Mouse (Mus musculus): ENCODE measurements around the gene Rab40b.
"Not testable (repeated sequence)": the region's sequence is repeated elsewhere in the genome, so short reads cannot be mapped to it uniquely, and the experiment has no call there.

Rab40b gene

GRCm38 (mm10) chr11:121367170-121367707 is 20.8 kb downstream of the Rab40b start:
- DNase-seq, result no peak

- peak; percentile 21 to 24 for DNase-seq
Observed at GRCm38 (mm10) chr11:121362212-121362611, 25.8 kb downstream of the Rab40b start.

GRCm38 (mm10) chr11:121354091-121354707 is 33.9 kb downstream of the Rab40b start, which contains the start of gene Wdr45b:
Gene Wdr45b (minus strand): TSS chr11:121354445.
- DNase-seq, result peak; percentile 96 to 97

DNA sequence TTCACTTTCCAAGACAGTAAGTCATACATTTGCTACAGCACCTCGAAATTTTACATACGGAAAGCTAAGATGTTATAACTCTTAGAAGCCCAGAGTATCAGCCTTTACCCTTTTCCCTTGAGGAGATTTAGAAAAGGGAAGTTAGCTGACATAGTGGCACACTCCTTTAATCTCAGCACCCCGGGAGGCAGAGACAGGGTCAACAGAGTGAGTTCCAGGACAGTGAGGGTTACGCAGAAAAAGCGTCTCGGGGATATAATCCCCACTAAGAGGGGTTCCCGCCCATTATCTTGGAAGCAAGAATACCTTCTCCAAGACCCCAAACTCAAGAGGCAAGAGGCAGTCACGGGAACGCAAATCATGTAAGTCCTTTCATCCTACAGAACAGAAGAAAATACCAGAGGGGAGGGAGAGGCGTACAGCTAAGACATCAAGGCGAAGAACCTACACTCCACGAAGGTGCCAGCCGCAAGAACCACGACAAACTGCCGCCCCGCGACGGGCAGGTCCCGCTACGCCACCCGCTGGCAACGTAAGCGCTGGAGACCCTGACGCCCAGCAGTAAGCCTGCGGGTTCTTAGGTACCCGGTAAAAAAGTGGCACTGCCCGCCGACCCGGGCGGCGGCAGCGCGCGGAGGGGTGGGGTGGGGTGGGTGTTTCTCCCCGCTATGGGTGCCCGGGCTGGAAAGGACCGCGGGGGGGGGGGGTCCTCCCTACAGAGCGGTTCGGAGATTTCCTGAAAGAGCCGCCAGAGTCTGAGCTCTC is 34.5 kb downstream of the Rab40b start:
- peak; percentile 35 to 61 for DNase-seq

DNA sequence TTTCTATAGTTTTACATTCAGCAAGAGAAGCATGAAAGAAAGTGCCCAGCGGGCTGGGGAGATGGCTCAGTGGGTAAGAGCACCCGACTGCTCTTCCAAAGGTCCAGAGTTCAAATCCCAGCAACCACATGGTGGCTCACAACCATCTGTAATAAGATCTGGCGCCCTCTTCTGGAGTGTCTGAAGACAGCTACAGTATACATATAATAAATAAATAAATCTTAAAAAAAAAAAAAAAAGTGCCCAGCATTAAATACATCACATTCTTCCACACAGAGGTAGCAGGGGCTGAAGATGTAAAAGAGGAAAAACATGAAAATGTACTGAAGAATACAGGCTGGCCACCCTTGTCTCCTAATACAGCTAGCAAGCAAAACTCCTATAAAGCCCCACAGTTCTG is 39.3 kb downstream of the Rab40b start:
- DNase-seq, result not testable (repeated sequence)

GRCm38 (mm10) chr11:121348166-121348565 is 39.9 kb downstream of the Rab40b start:
- no peak for DNase-seq

DNA sequence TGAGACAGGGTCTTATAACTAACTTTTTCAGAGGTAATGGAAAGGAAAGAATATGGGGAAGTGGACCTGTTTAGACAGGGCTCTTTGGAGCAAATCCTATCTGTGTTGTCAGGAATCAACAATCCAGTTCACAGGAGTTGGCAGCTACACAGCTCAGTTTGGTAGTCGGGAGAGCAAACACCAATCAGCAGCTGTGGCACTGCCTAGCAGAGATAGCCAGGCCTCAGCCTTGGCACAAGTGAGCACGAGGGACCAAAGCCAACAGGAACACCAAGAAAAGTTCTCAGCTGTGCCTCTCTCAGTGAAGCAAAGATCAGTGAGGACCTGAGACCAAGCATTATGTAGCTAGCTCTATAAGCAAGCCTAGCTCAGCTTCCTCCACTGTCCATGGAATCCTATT is 41.0 kb downstream of the Rab40b start:
- no peak for DNase-seq

- not testable (repeated sequence) for DNase-seq
Observed at GRCm38 (mm10) chr11:121342423-121342822, 45.6 kb downstream of the Rab40b start.

DNA sequence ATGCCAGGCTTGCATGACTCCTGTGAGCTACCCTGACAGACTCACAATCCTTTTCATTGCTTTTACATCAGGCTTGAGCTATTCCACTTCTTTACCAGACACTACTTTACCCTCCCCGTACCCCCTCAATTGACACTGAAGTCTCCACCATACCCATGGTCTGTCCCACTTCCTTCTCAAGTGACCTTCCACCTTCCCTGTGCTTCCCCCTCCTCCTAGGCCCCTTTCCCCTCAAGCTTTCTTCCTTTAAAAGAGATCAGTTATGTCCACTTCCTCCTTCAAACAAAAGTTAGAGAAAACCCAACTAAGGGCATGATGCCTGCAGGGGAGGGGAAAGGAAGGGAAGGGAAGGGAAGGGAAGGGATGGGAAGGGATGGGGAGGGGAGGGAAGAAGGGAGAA is 47.8 kb downstream of the Rab40b start:
- no peak for DNase-seq

- no peak for DNase-seq
Observed at GRCm38 (mm10) chr11:121339647-121340046, 48.4 kb downstream of the Rab40b start.

DNA sequence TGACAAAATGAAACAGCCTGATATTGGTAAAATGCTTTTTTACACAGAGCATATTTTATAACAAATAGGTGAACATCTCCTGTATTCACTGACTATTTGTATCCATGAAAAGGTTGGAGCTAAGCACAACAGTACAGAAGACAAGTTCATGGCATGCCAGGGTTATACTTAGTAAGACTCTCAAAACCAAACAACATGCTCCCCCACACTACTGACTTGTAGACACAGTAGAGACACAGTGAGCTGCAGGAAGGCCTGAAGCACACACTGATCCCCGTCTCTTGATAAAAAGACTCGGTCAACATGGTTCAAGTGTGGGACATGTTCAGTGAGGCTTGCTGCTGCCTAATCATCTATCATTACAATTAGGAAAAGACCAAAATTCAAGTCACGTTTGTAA is 56.4 kb downstream of the Rab40b start:
- DNase-seq, result no peak

- DNase-seq, result no peak
Observed at GRCm38 (mm10) chr11:121328619-121329018, 59.4 kb downstream of the Rab40b start.

DNA sequence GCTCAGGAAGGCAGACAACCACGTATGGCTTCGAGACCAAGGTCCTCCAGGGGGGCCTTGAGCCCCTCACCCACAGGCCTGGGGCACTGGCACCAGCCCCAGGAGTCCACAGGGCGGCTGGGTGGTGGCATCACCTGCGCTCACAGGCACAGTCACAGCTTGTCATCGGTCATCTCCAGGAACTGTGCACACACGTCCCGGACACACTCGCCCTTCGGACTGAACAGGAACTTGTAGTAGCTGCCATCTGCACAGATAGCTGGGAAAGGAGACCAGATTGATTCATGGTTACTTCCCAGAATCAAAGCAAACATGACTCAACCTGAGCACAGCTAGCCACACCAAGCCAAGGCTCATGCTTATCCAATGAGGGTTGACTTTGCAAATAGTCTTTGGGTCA is 59.8 kb downstream of the Rab40b start:
- no peak for DNase-seq

DNA sequence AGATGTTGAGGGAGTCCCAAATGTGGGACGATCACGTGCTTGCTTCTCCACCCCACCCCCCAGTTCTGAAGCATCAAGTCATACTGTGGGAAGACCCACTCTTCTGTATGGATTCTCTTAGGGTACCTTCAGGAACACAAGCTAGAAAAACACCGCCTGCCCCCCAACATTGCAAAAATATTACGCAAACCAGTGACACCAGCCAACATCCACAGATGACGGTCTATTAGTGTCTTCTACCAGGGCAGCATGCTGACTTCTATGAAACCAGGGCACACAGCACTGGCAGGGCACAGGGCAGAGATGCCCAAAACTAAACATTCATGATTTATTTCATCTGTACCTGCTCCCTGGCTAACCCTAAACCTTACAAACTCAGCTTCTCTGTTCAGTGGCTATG is 61.4 kb downstream of the Rab40b start:
- DNase-seq, result no peak

- no peak for DNase-seq
Observed at GRCm38 (mm10) chr11:121326034-121326433, 62.0 kb downstream of the Rab40b start.

- not testable (repeated sequence) for DNase-seq
Observed at GRCm38 (mm10) chr11:121307712-121308111, 80.3 kb downstream of the Rab40b start.

DNA sequence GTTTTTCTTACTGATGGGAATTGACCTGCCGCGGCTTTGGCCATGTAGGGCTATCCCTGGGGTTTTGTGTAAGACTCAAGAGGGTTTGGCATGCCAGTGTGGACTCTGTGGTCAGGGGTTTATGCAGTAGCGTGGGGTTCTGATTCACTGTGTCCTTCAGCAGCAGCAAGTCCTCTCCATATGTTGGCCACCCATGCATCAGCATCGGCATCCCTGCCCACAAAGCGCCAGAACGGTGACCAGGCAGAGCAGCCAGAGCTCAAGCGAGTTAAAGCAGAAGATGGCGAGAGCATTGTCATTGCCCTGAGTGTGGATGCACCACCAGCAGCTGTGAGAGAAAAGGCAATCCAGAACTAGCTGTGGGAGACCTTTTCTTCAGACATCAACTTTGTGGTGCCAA is 81.4 kb downstream of the Rab40b start:
- no peak for DNase-seq
